Mouse (Mus musculus) gastrocnemius, postnatal 25 days (tissue): Measurements from ENCODE around the gene Pard3b. TPM values are rescaled to one million over a fixed set of nuclear protein-coding genes. Genes with fewer than 3 reads are reported as not detected.

Experiments
- DNase-seq: peaks from one replicate; pipeline ENCODE4 v3.0.0; 2022
- total RNA-seq, 2 experiments: library from RNA; stranded (reverse); gene quantifications; 1 replicate in 1 of 2; 2 replicates in 1 of 2; pipeline ENCODE4 v1.2.3; 2021

Pard3b gene
- total RNA-seq, 2 experiments from 2014 or later = 5.6 to 7.0 TPM

GRCm38 (mm10) chr1:62449193-62449875 lies 810.7 kb downstream of the Pard3b start:
- DNase-seq = no peak

GRCm38 (mm10) chr1:62465536-62465935 lies 826.9 kb downstream of the Pard3b start:
- DNase-seq = no peak

DNA sequence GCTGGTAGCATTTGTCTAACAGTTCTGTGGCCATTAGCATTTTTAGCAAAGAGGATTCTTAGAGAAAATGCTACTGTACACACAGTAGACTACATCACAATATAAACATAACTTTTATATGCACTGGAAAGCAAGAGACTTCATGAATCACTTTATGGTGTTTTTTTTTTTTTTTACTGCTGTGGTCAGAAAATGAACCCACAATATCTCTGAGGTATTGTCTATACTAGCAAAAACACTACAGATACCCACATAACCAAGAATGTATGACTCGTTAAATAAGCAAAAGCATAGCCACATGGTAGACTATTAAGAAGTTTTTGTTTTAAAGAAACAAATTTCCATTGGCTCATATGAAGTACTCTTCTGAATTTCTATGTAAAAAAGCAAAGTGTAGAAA lies 827.9 kb downstream of the Pard3b start:
- DNase-seq = no peak

- no peak for DNase-seq
Measured at GRCm38 (mm10) chr1:62483059-62483458, 844.4 kb downstream of the Pard3b start.

GRCm38 (mm10) chr1:62488871-62489270 lies 850.2 kb downstream of the Pard3b start:
- no peak for DNase-seq

GRCm38 (mm10) chr1:62499146-62499545 lies 860.5 kb downstream of the Pard3b start:
- no peak for DNase-seq

GRCm38 (mm10) chr1:62510501-62510900 lies 871.9 kb downstream of the Pard3b start:
- DNase-seq = no peak

GRCm38 (mm10) chr1:62511681-62512080 lies 873.1 kb downstream of the Pard3b start:
- no peak for DNase-seq

GRCm38 (mm10) chr1:62518621-62519213 lies 880.1 kb downstream of the Pard3b start:
- no peak for DNase-seq

DNA sequence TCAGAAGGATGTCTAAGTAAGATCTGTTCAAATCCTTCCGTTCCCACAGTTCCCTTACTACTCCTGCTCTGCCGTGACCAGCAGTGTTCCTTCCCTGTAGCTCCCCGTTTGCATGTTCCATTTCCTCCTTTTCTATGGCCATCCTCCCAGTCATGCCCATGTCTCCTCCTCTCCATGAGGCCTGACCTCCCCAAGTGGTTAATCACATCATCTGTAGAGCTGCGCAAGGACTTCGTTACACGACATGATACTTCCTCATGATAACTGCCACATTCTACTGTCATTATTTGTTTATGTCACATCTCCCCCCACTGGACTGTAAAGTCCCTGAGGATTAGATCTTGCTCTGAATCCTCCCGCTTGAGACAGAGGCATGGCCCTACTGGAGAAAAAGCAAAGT lies 882.7 kb downstream of the Pard3b start:
- DNase-seq = no peak

- DNase-seq = no peak
Measured at GRCm38 (mm10) chr1:62522761-62523160, 884.1 kb downstream of the Pard3b start.

DNA sequence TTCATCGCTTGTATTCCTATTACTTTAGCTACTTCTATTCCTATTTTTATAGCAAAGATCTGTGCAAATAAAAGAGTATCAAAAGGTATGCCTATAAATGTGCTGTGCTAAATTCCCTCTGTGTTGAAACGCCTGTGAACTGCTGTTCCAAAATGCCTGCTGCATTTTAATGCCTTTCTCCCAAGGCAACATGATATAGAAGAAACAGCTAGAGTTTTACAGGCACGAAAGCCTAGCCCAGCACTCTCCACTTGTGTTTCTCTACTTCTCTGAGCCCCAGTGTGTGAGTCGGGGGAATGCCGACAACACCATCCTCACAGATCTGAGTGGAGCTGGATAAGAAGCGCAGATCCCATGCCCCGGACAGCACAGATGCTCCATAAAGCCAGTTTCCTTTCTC lies 889.2 kb downstream of the Pard3b start:
- no peak for DNase-seq

DNA sequence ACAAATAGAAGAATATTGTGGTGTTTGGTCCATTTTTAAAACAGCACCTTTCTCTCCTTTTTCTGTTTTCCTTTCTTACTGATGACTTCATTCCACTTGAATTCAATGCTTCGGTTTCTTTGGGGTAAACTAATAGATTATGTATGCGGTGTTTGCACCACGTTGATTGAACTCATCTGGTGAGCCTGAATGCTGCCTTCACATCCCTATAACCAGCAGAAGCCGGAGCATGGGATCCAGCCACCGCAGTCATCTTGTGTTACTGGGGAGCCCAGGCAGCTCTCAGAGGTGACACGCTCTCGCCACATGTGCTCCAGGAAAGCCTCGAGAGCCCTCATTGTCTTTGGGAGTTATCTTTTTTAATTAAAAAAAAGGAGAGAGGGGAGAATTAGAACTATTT lies 891.3 kb downstream of the Pard3b start:
- no peak for DNase-seq

DNA sequence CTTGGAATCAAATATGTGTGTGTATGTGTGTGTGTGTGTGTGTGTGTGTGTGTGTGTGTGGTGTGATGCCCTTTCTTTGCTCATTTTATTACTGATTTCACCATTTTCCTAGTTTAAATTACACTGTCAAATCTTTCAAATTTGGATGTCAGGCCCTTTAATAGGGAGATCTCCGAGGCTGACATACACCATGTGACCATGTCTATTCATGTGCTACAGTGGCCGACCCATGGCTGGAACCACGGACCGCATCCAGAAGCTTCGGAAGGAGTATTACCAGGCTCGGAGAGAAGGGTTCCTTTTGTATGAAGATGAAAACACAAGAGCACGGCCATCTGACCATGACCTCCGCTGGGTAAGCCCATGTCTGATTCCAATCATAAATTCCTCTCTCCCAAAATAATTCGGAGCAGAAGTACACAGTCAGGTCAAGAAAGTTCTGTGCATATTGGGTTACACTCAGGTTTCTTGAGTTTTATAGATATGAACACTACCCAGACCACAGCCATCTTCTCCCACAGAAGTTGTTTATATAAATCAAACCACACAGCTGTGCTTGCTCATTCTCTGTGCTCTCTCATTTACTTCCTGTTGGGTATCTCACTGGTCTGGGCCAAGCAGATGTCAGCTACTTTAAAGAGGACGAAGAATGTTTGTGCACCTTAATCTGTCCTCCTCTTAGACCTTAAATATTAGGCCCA lies 894.0 kb downstream of the Pard3b start:
- DNase-seq = no peak

- no peak for DNase-seq
Measured at GRCm38 (mm10) chr1:62548953-62549352, 910.3 kb downstream of the Pard3b start.

DNA sequence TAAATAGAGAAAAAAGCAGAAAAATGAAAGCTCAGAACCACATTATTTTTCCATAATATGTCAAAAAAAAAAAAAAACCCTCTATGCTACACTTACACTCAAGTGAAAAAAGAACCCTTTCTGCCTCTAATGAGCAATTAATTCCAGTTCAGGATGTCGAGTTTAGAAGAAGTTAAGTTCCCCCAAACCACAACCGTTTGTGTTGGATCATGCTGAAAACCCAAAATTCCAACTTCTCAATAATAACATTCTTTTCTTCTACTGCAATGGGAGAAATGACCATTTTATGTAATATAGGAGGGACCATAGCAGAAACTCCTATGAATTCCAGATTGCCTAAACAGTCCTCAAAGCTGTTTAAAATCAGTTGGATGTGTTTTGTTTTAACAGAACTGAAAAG lies 911.9 kb downstream of the Pard3b start:
- DNase-seq = no peak

GRCm38 (mm10) chr1:62551516-62551915 lies 912.9 kb downstream of the Pard3b start:
- DNase-seq = peak; percentile 7

DNA sequence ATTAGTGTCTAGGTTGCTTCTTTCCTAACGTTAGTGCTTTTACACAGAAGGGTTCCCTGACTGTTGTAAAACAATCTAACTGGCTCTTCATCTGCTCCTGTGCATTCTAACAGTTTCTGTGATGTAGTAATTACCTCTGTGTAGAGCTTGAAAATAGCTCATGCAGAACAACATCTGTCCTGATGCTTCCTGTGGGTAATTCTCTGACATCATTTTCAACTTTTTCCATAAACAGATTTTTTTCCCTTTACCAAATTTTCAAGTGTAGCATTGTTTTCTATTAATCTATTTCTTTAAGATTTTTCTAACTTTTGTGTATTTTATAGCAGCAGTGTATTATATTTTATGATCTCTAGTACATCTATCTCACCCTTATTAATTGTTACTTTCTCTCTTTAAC lies 917.2 kb downstream of the Pard3b start:
- DNase-seq = no peak

GRCm38 (mm10) chr1:62562987-62563386 lies 924.4 kb downstream of the Pard3b start:
- no peak for DNase-seq

DNA sequence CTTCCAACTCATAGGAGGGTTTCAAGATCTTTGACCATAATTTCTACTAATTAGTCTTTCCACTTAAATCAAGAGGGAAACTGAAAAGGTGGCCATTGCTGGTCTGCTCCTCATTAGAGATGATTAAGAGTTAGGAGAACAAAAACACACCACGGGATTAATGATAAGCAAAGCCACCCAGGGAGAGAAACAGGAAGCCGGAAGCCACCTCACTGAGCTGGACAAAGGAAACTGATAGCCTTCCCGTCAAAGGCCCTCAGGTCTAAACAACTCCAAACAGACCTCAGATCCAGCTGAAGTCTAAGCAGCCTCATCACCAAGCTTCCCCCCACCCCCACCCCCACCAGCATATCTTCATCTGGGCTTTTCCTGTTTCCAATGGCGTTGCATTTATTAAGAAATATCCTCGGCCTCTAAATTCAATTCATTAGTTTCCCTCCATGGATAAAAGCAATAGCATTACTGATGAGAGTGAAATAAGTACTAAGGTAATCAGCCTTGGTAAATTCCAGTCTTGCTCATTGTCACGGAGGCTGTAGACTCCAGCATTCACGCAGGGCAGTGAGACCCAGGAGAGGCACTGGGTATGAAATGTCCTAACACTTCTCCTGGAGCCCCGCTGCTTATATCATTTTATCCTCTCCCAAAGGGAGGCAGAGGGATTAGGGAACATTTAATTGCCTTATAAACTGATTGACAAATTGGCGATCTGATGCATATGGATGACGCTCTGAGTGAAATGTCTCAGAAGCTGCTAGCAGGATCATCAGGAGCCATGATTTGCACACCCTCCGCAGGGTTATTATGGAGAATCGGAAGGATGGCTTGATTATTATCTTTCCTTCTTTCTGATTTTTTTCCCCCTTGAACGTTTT lies 925.9 kb downstream of the Pard3b start:
- no peak for DNase-seq

DNA sequence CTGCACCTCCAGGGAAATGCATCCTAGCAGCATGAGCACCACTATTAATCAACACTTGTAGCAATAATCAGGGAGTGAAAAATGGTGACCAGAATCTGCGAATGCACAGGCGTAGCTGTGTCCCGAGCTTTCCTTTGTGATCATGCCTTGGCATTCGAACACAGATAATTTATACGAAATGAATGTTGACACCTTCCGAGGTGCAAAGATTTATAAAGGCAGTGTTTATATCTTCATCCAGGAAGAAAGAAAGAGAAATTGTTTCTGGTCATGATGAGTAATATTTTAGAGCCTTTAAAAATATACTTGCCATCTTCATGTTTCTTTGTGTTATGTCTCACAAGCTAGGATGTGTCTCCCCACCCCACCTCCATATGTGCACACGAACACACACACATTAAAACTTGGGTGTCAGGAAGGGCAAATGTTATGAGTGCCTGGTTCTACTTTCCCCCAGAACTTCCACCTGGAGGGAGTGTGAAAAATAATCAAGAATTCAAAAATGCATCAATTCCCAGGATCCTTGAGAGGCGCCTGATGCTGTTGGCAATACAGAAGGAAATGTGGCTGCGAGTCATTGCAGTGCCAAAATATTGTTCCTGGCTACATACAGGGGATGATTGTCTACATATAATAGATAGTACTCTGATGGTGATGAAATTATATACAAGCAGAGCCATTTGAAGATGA lies 926.6 kb downstream of the Pard3b start:
- DNase-seq = no peak

DNA sequence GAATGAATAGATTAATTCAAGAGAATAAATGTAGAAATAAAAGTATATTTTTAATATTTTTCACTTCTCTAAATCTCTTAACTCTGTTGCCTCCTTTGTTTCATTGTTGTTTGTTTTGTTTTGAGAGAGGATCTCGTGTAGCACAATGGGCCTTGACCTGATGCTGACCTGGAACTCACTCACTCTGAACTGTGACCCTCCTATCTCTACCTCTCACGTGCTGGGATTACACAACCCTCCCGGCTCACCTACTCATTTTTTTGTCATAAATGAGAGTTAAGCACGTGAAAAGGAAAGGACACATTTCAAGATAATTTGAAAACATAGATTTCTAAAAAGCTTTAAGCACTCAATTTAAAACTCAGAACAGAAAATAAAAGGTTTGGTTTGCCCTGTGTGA lies 928.0 kb downstream of the Pard3b start:
- DNase-seq = no peak
